Mouse (Mus musculus) retina, postnatal 1 day (tissue): ENCODE data around the gene Olfr1277.

Source experiments
- DNase-seq: peaks from one replicate; pipeline ENCODE4 v3.0.0-alpha.2; 2012

The Olfr1277 gene

DNA sequence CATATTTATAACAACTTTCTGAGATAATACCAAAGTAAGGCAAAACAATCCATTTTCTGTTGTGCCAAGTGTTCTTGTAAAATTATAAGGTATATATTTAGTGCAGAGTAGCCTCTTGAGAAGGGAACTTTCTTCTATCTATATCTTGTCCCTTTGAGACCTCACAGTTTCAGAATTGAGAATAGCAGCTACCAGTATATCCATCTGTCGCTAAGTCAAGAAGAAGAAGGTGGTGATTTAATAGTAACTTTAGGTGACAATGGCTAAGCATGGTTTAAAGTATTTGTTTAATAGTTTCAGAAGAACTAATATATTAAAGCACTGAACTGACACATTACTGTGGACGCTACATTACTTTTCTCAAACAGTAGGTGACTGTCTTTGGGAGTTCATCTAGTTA lies at the start of gene Olfr1277:
TSS of gene Olfr1277 (minus strand) at position 101 of the 400 bp plus-strand sequence.
- DNase-seq = no peak

- DNase-seq = no peak
These were observed 39.8 kb upstream of the Olfr1277 start, which contains the start of gene Olfr1280 for GRCm38 (mm10) chr2:111313717-111314116. Gene Olfr1280 (plus strand): TSS chr2:111314017.

GRCm38 (mm10) chr2:111300374-111300773 lies 26.5 kb upstream of the Olfr1277 start, which contains the start of gene Olfr1279:
Gene Olfr1279 (plus strand): TSS chr2:111300635.
- DNase-seq = no peak

DNA sequence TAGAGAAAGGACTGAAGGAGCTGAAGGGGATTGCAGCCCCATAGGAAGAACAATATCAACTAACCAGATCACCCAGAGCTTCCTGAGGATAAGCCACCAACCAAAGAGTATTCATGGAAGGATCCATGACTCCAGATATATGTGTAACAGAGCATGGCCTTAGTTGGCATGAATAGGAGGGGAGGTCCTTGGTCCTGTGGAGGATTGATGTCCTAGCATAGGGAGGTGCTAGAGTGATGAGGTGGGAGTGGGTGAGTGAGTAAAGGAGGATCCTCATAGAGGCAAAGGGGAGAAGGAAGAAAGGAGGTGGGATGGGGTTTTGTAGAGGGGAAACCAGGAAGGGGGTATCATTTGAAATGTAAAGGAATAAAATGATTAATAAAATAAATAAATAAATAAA lies 24.6 kb upstream of the Olfr1277 start:
- no peak for DNase-seq

DNA sequence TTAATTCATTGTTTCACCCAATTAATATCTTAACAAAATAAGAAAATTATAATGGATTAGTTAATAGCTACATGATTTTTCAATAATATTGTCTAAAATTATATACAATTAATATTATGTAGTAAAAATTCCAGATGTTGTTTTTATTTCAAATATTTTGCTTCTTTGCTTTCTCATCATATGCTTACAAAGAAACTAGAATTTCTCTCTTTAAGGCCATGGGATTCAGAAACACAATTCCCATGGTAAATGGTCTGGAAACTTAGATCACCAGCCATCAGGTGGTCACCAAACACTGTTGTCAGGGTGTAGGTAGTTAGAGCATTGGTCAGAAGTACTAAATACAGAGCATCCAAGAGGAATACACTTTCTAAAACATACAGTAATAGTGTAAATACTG lies 15.9 kb upstream of the Olfr1277 start, which contains the start of gene Olfr1278:
TSS of gene Olfr1278 (plus strand) at position 301 of the 400 bp plus-strand sequence.
- no peak for DNase-seq

DNA sequence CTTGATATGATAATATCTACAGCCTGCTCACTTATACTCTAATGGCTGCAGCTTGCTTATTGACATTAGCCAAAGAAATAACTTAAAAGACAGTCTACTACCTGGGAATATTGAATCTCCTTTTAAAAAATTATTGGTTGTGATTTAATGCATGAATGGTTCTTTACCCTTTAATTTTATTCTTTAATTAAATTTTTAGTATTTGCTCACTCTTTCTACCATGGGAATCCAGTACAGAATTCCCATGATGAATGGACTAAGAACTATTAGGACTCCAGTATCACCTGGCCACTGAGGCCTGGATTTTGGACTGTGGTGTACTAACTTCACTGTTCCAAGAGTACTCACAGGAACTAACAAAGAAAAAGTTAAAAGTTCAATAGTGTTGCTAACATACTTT lies 19.7 kb downstream of the Olfr1277 start, which contains the start of gene Olfr1276:
TSS of gene Olfr1276 (plus strand) at position 301 of the 400 bp plus-strand sequence.
- DNase-seq = no peak

DNA sequence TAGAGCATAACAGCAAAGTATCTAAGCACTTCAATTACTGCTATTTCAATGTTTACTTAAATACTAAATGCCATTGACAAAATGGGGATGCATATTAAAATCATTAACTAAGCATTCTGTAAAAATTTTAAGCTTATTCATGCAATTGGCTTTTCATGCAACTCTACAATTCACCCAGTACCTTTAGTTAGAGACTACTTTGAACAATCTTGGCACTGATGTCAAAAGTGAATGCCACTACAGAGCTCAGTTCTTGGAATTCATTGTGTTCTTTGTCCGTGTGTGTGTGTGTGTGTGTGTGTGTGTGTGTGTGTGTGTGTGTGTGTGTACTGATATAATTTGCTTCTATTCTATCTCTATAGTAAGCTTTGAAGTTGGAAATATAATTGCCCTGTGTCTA lies 38.7 kb downstream of the Olfr1277 start, which contains the start of gene Olfr1275:
TSS of gene Olfr1275 (minus strand) at position 101 of the 400 bp plus-strand sequence.
- DNase-seq = no peak

GRCm38 (mm10) chr2:111229502-111229901 lies 44.4 kb downstream of the Olfr1277 start, which contains the start of gene 4930430A15Rik:
Gene 4930430A15Rik (minus strand): TSS chr2:111229602.
- no peak for DNase-seq
